Mouse (Mus musculus): ENCODE measurements at regions not wholly inside any gene's neighbourhood (a gene's known extent, or its start where the extent isn't known, plus 50 kb on each side); places are given as distances from the start of the nearest gene placed in this dataset.

GRCm38 (mm10) chrX:13344701-13345100 lies 63.9 kb downstream of the Ddx3x start:
- Histone ChIP-seq H3K4me3 (ENCODE audit: low read depth, low read length) (no peak overlapping the region), H3K9ac (replicated peaks; ENCODE audit: low read length, poor library complexity, severe bottlenecking) (no peak overlapping the region; the same call in 1 of the 2 replicates), H3K27ac (ENCODE audit: low read depth, low read length) (peak overlapping the region; percentile 87), H3K36me3 (ENCODE audit: insufficient read depth, low read length) (no peaks in the 10 kb centered on the region), H3K27me3 (ENCODE audit: insufficient read depth, low read length) (0 out of 2 replicates have a peak, but pooled peaks cover 3% of the 10 kb centered on the region), H3K9me3 (ENCODE audit: low read length) (no peaks in the 10 kb centered on the region), H3K4me2 (ENCODE audit: low read depth, low read length, poor library complexity, severe bottlenecking) (peak overlapping the region; percentile 26), H3K4me1 (ENCODE audit: insufficient read depth, low read length) (peaks cover 5% of the 10 kb centered on the region; the same call in 1 of the 2 replicates)
- TF ChIP-seq CTCF (IDR thresholded peaks at IDR 0.05) = no peak
- ATAC-seq (ENCODE audit: low FRiP score) = no peak
- peak; percentile 48 for DNase-seq (ENCODE audit: low spot score)
- 3% methylated on average over 5 of the region's 5 CpGs for whole genome bisulfite sequencing

DNA sequence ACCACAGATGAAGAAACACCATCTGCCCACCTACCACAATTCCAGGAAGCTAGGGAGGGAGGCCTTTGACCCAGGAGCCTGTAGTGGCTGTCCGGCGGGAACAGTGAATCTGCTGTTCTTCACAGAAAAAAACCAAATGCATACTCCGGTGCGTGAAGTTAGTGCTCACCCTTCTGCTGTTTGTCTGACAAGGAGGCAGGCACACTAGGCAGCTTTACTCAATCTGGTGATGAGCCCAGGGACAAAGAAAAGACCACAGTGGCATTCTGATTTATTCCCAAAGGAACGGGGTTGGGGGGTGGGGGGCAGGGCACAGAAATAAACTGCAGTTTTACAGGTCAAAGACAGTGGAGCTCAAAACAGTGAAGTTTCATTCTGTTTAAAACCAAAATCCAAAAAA lies 64.4 kb downstream of the Ddx3x start:
- no peak for ATAC-seq (ENCODE audit: low FRiP score)
- no peak for TF ChIP-seq CTCF (IDR thresholded peaks at IDR 0.05)
- WGBS = 12% methylated on average over 5 of the region's 5 CpGs
- no peak overlapping the region; the same call in 1 of the 2 replicates for H3K9ac ChIP-seq (replicated peaks; ENCODE audit: low read length, poor library complexity, severe bottlenecking)
- H3K36me3 ChIP-seq (ENCODE audit: insufficient read depth, low read length) = no peaks in the 10 kb centered on the region
- H3K9me3 ChIP-seq (ENCODE audit: low read length) = no peaks in the 10 kb centered on the region
- no peak overlapping the region for H3K4me3 ChIP-seq (ENCODE audit: low read depth, low read length)
- H3K4me1 ChIP-seq (ENCODE audit: insufficient read depth, low read length) = peaks cover 5% of the 10 kb centered on the region; the same call in 1 of the 2 replicates
- DNase-seq (ENCODE audit: low spot score) = peak; percentile 1
- H3K27ac ChIP-seq (ENCODE audit: low read depth, low read length) = peak overlapping the region; percentile 87
- H3K4me2 ChIP-seq (ENCODE audit: low read depth, low read length, poor library complexity, severe bottlenecking) = peak overlapping the region; percentile 26
- 0 out of 2 replicates have a peak, but pooled peaks cover 3% of the 10 kb centered on the region for H3K27me3 ChIP-seq (ENCODE audit: insufficient read depth, low read length)

DNA sequence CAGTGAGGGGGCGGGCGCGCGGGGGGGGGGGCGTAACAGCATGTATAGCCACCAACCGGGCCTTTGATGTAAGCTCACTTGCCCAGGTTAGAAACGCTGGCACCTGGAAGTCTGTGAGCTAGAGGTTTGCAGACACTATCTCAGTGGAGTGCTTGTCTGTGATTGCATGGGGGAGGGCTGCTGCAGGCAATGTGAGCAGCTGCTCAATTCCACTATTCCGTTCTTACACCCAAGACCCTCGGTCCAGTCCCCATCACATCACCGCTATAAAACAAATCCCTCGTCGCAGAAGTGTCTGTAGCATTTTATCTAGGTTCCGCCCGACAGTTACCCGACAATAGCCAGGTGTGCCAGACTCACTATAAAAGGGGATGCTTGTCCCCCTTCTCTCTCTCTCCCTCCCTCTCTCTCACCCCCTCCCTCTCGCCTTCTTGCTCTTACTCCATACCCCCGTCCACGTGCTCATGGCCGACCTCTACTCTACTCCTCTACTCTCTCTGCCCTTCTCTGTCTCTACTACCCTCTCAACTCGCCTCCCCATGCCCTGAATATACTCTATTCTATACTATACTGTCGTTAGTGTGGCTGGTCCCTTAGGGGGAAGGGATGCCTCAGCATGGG lies 65.4 kb downstream of the Ddx3x start:
- no peak for TF ChIP-seq CTCF (IDR thresholded peaks at IDR 0.05)
- ATAC-seq (ENCODE audit: low FRiP score) (peak; percentile 68), DNase-seq (ENCODE audit: low spot score) (peak; percentile 41)
- H3K4me3 ChIP-seq (ENCODE audit: low read depth, low read length) = peak overlapping the region; percentile 39
- H3K27me3 ChIP-seq (ENCODE audit: insufficient read depth, low read length) = peaks cover 11% of the 10 kb centered on the region; the same call in 1 of the 2 replicates
- H3K27ac ChIP-seq (ENCODE audit: low read depth, low read length) = peak overlapping the region; percentile 87
- peak overlapping the region; percentile 24; the same call in 1 of the 2 replicates for H3K9ac ChIP-seq (replicated peaks; ENCODE audit: low read length, poor library complexity, severe bottlenecking)
- no peaks in the 10 kb centered on the region for H3K9me3 ChIP-seq (ENCODE audit: low read length)
- peak overlapping the region; percentile 56 for H3K4me2 ChIP-seq (ENCODE audit: low read depth, low read length, poor library complexity, severe bottlenecking)
- WGBS = 16% methylated on average over 17 of the region's 21 CpGs
- peaks cover 5% of the 10 kb centered on the region; the same call in 1 of the 2 replicates for H3K4me1 ChIP-seq (ENCODE audit: insufficient read depth, low read length)
- H3K36me3 ChIP-seq (ENCODE audit: insufficient read depth, low read length) = no peaks in the 10 kb centered on the region

DNA sequence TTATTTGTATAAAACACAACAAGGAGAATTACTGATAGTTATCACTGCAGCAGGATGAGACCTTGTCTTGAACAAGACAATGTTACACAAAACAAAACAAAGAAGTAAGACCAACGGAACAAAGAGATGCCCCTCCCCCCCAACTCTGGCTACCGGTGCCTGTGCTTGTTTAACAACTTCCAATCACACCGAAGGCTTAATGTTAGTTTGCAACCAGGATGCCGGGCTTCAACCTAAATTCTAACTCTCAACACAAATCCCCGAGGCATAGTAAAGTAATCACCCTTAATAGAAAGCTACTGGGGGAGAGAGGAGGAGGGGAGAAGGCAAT lies 65.9 kb downstream of the Ddx3x start:
- 13% methylated on average over 5 of the region's 5 CpGs for WGBS
- peak overlapping the region; percentile 39 for H3K4me3 ChIP-seq (ENCODE audit: low read depth, low read length)
- no peaks in the 10 kb centered on the region for H3K36me3 ChIP-seq (ENCODE audit: insufficient read depth, low read length)
- peak overlapping the region; percentile 56 for H3K4me2 ChIP-seq (ENCODE audit: low read depth, low read length, poor library complexity, severe bottlenecking)
- peaks cover 5% of the 10 kb centered on the region; the same call in 1 of the 2 replicates for H3K4me1 ChIP-seq (ENCODE audit: insufficient read depth, low read length)
- ATAC-seq (ENCODE audit: low FRiP score) = no peak
- H3K27ac ChIP-seq (ENCODE audit: low read depth, low read length) = peak overlapping the region; percentile 87
- no peaks in the 10 kb centered on the region for H3K9me3 ChIP-seq (ENCODE audit: low read length)
- TF ChIP-seq CTCF (IDR thresholded peaks at IDR 0.05) = no peak
- H3K27me3 ChIP-seq (ENCODE audit: insufficient read depth, low read length) = peaks cover 12% of the 10 kb centered on the region; the same call in 1 of the 2 replicates
- H3K9ac ChIP-seq (replicated peaks; ENCODE audit: low read length, poor library complexity, severe bottlenecking) = peak overlapping the region; percentile 51
- no peak for DNase-seq (ENCODE audit: low spot score)

DNA sequence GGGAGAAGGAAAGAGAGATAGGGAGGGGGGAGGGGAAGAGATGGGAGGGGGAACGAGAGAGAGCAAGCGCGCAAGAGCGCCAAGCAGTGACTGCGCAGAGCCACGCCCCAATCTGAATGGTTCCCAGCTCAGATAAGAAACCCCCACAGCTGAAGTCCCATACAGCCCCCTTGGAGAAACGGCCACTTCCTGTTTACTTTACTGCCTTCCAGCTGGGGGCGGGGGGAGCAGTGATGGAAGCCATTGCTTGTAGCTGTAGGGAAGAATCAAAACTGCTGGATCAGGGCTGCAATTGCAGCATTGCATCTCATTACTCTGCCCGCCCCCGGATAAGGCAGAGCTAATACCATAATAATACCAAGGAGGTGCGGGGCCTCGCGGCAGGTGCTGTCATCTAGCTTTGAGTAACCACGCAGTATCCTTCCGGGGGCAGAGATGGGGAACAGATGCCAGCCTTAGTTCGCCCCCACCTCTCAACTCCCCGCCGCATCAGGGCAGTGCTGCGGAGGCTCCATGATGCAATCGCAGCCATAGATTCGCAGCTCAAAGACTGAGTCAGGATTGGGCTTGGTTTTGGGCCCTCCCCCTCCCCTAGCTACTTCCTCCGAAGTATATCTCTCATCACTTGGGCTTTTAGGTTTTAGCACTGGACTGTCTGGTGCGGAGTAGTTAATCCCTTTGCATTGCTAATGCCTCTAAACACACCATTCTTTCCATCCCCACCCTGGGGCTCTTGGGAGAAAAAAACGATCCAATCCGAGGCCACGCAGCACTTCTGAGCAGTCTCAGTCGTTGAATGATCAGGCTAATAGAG lies 66.5 kb downstream of the Ddx3x start:
- peaks cover 12% of the 10 kb centered on the region; the same call in 1 of the 2 replicates for H3K27me3 ChIP-seq (ENCODE audit: insufficient read depth, low read length)
- peak overlapping the region; percentile 39 for H3K4me3 ChIP-seq (ENCODE audit: low read depth, low read length)
- 5% methylated on average over 26 of the region's 27 CpGs for WGBS
- peak overlapping the region; percentile 87 for H3K27ac ChIP-seq (ENCODE audit: low read depth, low read length)
- DNase-seq (ENCODE audit: low spot score) (peak; percentile 95), ATAC-seq (ENCODE audit: low FRiP score) (peak; percentile 92)
- peak overlapping the region; percentile 51 for H3K9ac ChIP-seq (replicated peaks; ENCODE audit: low read length, poor library complexity, severe bottlenecking)
- H3K4me2 ChIP-seq (ENCODE audit: low read depth, low read length, poor library complexity, severe bottlenecking) = peak overlapping the region; percentile 56
- no peaks in the 10 kb centered on the region for H3K36me3 ChIP-seq (ENCODE audit: insufficient read depth, low read length)
- peaks cover 5% of the 10 kb centered on the region; the same call in 1 of the 2 replicates for H3K4me1 ChIP-seq (ENCODE audit: insufficient read depth, low read length)
- no peaks in the 10 kb centered on the region for H3K9me3 ChIP-seq (ENCODE audit: low read length)
- TF ChIP-seq CTCF (IDR thresholded peaks at IDR 0.05) = no peak

DNA sequence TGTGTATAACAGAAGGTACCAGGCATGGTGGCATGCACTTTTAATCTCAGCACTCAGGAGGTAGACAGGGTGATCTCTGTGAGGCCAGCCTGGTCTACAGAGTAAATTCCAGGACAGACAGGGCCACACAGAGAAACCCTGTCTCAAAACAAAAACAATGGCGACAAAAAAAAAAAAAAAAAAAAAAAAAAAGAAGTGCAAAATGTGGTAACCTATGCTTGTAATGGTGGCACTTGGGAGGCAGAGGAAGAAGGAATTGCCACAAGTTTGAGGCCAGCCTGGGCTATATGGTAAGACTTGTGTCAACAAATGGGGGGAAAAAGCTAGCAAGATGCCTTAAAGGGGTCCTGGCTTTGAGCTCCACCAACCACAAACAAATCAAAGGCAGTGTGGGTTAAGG lies 67.6 kb downstream of the Ddx3x start:
- no peak for DNase-seq (ENCODE audit: low spot score)
- H3K4me2 ChIP-seq (ENCODE audit: low read depth, low read length, poor library complexity, severe bottlenecking) = no peak overlapping the region
- 91% methylated on average over 1 of the region's 1 CpGs for WGBS

More for the DNA sequence above, 67.6 kb downstream of the Ddx3x start:
- Histone ChIP-seq H3K9me3 (ENCODE audit: low read length) (no peaks in the 10 kb centered on the region), H3K4me3 (ENCODE audit: low read depth, low read length) (no peak overlapping the region), H3K9ac (replicated peaks; ENCODE audit: low read length, poor library complexity, severe bottlenecking) (no peak overlapping the region), H3K4me1 (ENCODE audit: insufficient read depth, low read length) (peaks cover 5% of the 10 kb centered on the region; the same call in 1 of the 2 replicates), H3K27ac (ENCODE audit: low read depth, low read length) (no peak overlapping the region), H3K27me3 (ENCODE audit: insufficient read depth, low read length) (peaks cover 12% of the 10 kb centered on the region; the same call in 1 of the 2 replicates), H3K36me3 (ENCODE audit: insufficient read depth, low read length) (no peaks in the 10 kb centered on the region)
- ATAC-seq (ENCODE audit: low FRiP score) = no peak
- TF ChIP-seq CTCF (IDR thresholded peaks at IDR 0.05) = no peak
